Mouse (Mus musculus) telencephalon, adult 2 months (tissue): ENCODE data around the gene Ankle1.
"Not testable (repeated sequence)": the region's sequence is repeated elsewhere in the genome, so short reads cannot be mapped to it uniquely, and the experiment has no call there.

Source experiments
- DNase-seq: peaks from one replicate; pipeline ENCODE4 v3.0.0-alpha.2; 2011; ENCODE audit warnings: low read depth, low spot score

The Ankle1 gene

DNA sequence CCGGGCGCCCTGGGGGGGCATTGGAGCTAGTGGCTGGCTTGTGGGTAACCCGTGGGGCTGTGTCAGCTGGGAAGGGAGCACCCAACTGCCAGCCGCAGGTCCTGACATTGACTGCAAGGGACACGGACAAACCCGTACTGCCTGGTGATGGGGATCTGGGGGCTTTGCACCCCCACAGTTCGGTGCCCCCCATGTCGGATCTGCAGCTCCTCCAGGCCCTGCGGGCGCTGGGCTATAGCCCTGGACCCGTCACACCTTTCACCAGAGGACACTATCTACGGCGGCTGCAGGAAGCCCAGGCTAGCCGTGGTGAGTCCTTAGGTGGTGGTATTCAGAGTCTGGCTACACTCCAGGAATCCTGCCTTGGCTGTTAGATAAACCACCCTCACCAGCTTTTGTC is 1.6 kb downstream of the Ankle1 start:
- DNase-seq: no peak

DNA sequence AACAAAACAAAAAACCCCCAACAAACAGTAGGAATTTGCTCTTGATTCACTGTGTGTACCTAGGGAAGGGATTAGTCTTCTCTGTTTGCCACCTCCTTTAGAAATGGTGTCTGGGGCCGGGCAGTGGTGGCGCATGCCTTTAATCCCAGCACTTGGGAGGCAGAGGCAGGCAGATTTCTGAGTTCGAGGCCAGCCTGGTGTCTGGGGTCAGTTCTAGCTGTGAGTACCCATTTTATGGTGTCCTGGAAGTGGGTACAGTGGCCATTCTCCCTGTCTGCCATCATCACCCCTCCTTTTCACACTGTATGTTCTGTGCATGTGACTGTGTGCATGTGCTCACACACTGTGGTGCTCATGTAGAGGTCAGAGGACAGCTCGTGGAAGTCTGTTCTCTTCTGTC is 2.4 kb downstream of the Ankle1 start:
- no peak for DNase-seq

DNA sequence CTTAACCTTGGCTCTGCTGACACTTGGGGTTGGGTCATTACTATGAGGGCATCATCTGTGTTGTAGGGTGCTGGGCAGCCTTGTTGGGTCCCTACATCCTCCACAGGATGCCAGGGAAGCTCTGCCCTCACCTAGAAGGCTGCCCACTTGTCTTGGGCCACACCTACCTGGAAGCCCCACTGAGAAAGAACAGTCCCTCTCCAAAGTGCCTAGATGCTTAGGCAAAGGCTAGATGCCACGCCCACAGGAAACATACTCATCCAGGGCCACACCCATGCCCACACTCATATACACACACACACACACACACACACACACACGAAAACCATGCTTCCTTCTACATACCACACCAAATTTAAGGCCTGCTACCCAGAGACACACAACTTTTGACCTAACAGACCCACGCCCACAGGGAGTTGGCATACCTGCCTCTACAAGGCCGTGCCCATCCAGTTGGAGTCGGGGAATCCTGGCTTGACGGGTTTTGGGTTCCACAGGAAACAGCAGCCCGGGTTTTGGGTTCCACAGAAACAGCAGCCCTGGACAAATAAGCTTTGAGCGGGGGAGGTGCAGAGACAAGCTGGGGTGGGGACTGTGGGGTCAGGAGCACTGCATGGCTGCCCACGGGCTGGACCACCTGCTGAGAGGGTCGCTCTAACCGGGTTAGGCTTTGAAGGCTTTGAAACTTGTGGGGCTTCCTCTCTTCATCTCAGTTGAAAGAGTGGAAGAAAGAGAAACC is 5.9 kb downstream of the Ankle1 start:
- DNase-seq: no peak

DNA sequence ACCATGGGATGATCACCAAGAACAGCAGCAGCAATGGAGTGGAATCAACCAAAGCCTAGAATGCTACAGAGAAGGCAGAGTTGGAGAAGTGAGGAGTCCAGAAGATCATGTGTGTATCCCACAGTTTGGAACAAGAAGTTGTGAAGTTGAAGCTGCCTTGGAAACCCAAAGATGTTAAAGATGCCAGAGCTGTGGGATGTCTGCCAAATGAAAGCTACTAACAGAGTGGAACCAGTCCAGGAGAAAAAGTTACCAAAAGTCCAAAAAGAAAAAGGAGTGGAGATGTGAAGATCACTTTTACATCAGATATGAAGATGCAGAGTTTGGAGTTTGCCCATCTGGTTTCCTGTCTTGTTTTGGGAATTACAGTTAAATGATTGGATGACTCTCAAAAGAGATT is 16.3 kb downstream of the Ankle1 start:
- no peak for DNase-seq

DNA sequence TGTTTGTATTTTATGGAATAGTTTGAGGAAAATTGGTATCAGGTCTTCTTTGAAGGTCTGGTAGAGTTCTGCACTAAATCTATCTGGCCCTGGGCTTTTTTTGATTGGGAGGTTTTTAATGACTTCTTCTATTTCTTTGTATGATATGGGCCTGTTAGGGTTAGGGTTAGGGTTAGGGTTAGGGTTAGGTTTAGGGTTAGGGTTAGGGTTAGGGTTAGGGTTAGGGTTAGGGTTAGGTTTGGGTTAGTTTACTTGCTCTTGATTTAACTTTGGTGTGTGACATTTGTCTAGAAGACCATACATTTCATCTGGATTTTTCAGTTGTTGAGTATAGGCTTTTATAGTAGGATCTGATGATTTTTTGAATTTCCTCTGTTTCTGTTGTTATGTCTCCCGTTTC is 27.1 kb downstream of the Ankle1 start:
- DNase-seq: not testable (repeated sequence)

DNA sequence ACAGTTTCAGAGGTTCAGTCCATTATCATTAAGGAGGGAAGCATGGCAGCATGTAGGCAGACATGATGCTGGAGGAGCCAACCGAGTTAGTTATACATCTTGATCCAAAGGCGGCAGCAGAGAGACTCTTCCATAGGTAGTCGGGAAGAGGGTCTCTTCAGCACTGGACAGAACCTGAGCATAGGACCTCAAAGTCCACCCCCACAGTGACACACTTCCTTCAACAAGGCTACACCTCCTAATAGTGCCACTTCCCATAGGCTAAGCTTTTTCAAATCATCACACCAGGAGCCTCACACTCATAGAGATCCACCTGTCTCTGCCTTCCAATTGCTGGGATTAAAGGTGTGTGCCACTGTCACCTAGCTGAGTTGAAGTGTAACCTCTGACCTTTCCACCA is 31.2 kb downstream of the Ankle1 start:
- no peak for DNase-seq

DNA sequence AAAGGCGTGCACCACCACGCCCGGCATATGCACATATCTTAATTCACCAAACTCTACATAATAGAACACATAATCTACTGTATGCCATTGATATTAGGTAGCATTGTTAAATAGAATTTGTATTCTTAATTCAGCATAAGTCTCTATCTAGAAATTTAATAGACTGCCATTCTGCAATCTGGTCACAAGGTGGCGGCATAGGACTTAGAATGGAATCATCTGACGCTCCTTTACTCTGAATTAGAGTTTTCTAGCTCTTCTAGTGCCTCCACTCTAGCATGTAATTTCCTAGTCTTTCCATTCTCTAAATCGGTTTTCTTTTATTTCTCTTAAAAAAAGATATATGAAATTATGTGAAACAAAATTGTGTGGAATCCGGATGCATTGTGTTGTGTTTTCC is 35.6 kb downstream of the Ankle1 start:
- DNase-seq: no peak

DNA sequence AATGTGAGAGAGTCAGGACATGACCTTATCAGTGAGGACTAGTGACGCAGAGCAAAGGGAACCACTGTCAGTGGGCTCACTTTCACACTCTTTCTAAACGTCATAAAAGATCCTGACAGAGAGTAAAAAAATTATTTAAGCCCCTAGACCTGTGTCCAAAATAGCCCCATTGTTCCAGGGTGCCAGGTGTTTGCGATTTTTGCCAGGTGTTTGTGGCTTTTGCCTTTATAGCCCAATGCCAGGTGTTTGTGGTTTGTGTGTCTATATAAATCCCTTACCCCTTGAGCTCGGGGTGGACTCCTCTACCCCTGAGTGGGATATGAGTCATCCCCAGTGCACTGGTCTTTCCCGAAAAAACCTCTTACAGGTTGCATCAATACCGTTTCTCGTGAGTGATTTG is 39.3 kb downstream of the Ankle1 start:
- DNase-seq: no peak

DNA sequence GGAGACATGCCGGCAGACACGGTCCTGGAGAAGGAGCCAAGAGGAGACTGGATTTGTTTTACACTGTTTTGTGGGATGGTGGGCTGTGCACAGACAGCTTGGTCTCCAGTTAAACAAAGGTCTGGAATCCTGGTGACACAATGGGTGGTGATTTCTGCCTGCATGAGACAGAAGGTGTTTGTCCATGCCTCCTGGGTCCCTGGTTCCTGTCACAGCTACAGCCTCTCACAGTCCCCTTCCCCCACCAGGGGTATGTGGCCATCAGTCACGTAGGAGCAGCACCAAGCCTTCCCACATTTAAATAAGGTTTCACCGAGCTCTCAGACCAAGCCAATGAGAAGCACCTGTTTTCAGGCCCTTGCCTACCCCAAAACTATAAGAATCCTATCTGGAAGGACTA is 45.5 kb downstream of the Ankle1 start:
- DNase-seq: no peak

DNA sequence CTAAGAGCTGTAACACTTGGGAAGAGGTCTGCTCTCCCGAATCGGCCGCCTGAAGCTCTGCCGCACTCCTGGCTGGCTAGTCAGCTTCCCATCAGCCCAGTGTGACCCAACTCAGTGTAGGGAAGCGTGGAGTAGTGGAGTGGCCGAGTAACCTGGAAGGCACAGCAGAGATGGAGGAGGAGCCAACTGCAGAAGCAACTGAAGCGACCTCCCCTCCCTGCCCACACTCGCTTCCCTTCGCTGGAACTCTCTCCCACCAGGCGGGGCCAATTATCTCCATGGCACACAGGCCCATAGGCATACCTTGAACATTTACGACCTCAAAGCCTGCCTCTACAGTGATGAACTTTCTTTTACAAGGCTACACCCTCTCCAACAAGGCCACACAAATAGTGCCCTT is 46.0 kb downstream of the Ankle1 start:
- no peak for DNase-seq

DNA sequence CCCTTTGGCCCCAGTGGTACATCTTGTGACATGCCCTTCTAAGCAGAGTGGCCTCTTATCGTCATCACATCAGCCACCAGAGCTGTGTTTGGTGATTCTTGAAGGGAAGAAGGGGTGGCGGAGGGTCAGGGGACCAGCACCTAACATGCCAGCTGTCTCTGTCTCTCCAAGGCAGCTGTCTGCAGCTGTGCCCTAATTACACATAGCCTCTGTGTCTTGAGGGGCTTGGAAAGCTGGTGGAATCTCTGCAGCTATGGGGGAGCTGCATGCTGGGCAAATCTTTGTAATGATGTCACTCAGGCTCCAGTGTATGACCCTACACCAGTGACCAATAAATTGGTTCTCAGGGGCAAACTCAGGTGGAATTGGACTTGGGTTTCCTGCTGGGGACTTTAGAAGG is 46.9 kb downstream of the Ankle1 start:
- DNase-seq: no peak

DNA sequence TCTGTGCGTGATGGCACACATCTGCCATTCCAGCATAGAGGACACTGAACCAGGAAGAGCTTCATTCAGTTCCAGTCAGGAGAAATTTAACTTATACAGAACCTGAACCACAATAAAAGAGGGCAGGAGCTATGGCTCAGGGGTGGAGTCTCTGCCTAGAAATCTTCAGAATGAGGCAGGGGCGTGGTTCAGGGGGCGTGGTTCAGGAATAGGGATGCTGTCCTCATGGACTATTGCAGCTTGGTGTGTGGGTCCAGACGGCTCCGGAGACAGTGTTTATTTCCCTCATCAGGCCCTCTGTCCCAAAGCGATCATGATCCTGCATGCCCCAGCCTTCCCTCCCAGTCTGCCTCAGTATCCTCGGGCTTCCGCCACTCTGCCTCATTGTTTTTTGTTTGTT is 48.9 kb downstream of the Ankle1 start:
- no peak for DNase-seq

DNA sequence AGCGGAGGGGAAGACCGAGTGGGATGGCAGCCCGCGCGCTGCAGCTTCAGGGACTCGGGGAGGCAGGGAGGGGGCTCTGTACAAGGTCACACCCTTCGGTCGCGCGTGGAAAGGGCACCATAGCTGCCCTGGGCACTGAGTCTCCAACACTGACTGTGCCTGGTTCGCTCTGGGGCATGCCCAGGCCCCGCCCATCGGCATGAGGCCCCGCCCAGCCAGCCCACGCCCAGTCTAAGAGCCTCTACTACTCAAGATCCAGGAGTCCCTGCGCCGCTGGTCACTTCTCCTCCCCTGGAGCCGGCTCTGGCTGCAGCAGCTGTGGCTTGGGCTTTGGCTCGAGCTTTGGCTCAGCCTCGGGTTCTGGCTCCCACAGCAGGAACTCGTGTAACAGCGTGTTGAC is 51.1 kb downstream of the Ankle1 start:
- no peak for DNase-seq

DNA sequence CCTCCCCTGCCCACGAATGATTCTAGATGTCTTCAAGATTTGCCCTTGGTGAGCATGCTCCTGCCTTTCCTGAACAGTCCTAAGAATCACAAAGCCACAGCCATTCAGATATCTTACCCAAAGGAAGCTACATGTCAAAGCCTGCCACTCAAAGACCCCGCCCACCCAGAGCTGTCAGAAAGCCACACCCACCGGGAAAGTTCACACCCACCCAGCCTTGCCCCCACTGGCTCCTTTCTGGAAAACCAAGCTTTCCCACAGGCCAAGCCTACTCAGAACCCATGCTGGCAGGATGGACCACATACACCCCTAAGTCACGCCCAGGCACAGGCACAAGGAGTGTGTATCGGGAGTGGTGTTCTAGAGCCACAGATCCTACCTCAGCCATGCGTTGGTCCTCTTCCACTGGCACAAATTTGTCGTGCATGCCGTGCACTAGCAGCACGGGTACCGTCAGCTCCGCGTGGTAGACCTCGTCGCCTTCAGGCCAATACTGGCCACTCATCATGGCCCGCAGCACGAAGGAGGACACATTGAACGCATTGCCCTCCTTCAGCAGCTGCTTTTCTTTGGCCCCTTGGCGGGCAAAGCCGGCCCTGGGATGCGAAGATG is 52.0 kb downstream of the Ankle1 start:
- DNase-seq: no peak
